Mouse (Mus musculus) heart, embryonic 13.5 days (tissue): ENCODE measurements at regions not wholly inside any gene's neighbourhood (a gene's known extent, or its start where the extent isn't known, plus 50 kb on each side); places are given as distances from the start of the nearest gene placed in this dataset.

Experiments used
- ATAC-seq: fragments of 200-750 bp; cut with Nextera tagmentation; 2 replicates; pipeline ENCODE4 v1.8.0; 2017; ENCODE audit warnings: moderate TSS enrichment; ENCODE audit not compliant: insufficient number of reproducible peaks, low FRiP score, low TSS enrichment; ENCODE audit errors: extremely low read depth
- H3K27ac ChIP-seq: fragments of 300-500 bp; sonication (generic); replicated peaks from 2 replicates; pipeline ENCODE4 v1.5.1; 2015; ENCODE audit warnings: moderate library complexity, mild to moderate bottlenecking, inconsistent platforms
- H3K27me3 ChIP-seq: fragments of 300-500 bp; sonication (generic); replicated peaks from 2 replicates; pipeline ENCODE4 v1.6.1; 2015; ENCODE audit warnings: mild to moderate bottlenecking, inconsistent platforms
- H3K36me3 ChIP-seq: fragments of 300-500 bp; sonication (generic); 2 replicates; pipeline ENCODE4 v1.6.1; 2015; ENCODE audit warnings: mild to moderate bottlenecking, inconsistent platforms
- H3K4me1 ChIP-seq: fragments of 300-500 bp; sonication (generic); 2 replicates; pipeline ENCODE4 v1.6.1; 2015; ENCODE audit warnings: inconsistent platforms
- H3K4me2 ChIP-seq: fragments of 300-500 bp; sonication (generic); 2 replicates; pipeline ENCODE4 v1.6.1; 2015; ENCODE audit warnings: inconsistent platforms, mild to moderate bottlenecking, moderate library complexity
- H3K4me3 ChIP-seq: fragments of 300-500 bp; sonication (generic); 2 replicates; pipeline ENCODE4 v1.5.1; 2015; ENCODE audit warnings: moderate library complexity, mild to moderate bottlenecking, inconsistent platforms
- H3K9ac ChIP-seq: fragments of 300-500 bp; sonication (generic); 2 replicates; pipeline ENCODE4 v1.6.1; 2015; ENCODE audit warnings: inconsistent platforms, mild to moderate bottlenecking, moderate library complexity
- H3K9me3 ChIP-seq: fragments of 300-500 bp; sonication (generic); 2 replicates; pipeline ENCODE4 v1.6.1; 2016; ENCODE audit warnings: inconsistent platforms
- WGBS: fragments of 180-500 bp; shearing (Covaris S2); methylation state at CpG from one replicate; pipeline ENCODE4 v1.1.7; 2015; ENCODE audit warnings: mixed read lengths; 5-methylcytosine and 5-hydroxymethylcytosine counted together

DNA sequence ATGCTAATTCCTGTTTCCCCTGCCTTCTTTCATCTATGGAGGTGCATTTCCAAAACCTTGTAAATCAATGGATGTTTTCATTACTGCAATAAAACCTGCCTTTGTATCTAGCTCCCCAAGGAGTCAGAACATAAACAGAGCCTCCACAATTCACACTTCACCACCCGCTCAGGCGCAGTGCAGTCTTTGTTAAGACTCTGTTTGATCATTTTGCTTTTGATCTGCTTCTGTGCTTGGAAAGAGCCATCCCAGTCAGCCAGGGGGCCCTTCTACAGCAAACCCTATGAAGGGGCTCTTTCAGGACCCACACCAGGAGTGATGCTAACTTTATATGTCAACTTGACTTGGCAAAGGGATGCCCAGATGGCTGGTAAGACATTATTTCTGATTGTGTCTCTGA lies 86.7 kb upstream of the Ptprm start:
- WGBS, result 81% methylated on average over 2 of the region's 2 CpGs
- H3K9ac ChIP-seq, result no peak overlapping the region

DNA sequence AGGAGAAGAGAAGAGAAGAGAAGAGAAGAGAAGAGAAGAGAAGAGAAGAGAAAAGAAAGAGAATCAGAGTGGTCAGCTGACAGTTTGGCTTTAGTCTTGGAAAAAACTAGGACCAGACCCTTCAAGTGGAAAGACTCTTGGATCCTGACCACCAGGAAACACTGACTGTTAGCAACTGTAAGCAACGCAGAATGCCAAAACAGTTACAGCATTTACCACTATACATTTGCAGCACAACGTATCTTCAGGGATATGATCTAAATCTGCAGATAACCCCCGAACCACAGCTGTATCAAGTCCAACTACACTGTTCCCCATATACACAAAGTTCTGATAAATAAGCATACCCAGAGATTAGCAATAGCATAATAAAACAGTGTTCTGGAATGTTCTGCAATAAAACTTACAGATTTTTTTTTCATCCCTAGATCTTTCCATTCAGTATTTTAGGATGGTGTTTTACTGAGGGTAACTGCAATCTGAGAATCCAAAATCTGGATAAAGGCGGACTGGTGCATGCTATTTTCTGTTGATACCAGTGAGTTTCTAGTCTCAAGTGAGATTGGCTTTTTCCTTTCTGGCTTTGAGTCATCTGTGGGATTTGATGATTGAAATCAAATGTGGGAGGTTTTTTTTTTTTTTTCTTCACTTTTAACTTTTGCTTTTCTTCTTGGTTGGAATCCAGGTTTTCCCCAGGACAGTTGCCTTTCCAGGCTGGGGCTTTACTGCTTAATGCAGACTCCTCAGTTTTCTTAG lies 65.9 kb upstream of the Ptprm start:
- Histone ChIP-seq H3K27ac (no peak overlapping the region), H3K9me3 (no peaks in the 10 kb centered on the region), H3K4me2 (no peak overlapping the region), H3K36me3 (no peaks in the 10 kb centered on the region), H3K9ac (no peak overlapping the region), H3K27me3 (no peaks in the 10 kb centered on the region), H3K4me1 (no peaks in the 10 kb centered on the region), H3K4me3 (no peak overlapping the region)
- WGBS, result 61% methylated on average over 4 of the region's 4 CpGs
- no peak for ATAC-seq

More for the DNA sequence above, 86.7 kb upstream of the Ptprm start:
- Histone ChIP-seq H3K9me3 (peaks cover 19% of the 10 kb centered on the region), H3K36me3 (no peaks in the 10 kb centered on the region), H3K4me1 (no peaks in the 10 kb centered on the region), H3K4me2 (no peak overlapping the region), H3K27ac (no peak overlapping the region), H3K4me3 (no peak overlapping the region), H3K27me3 (no peaks in the 10 kb centered on the region)
- ATAC-seq, result no peak

- H3K4me2 ChIP-seq, result no peak overlapping the region
- no peak overlapping the region for H3K27ac ChIP-seq
- ATAC-seq, result no peak
- H3K27me3 ChIP-seq, result no peaks in the 10 kb centered on the region
- WGBS, result 75% methylated on average over 8 of the region's 8 CpGs
- H3K4me1 ChIP-seq, result no peaks in the 10 kb centered on the region
- H3K4me3 ChIP-seq, result no peak overlapping the region
- H3K9me3 ChIP-seq, result no peaks in the 10 kb centered on the region
- H3K36me3 ChIP-seq, result no peaks in the 10 kb centered on the region
- H3K9ac ChIP-seq, result no peak overlapping the region
Measured at GRCm38 (mm10) chr17:67412546-67413250, 58.4 kb upstream of the Ptprm start.

DNA sequence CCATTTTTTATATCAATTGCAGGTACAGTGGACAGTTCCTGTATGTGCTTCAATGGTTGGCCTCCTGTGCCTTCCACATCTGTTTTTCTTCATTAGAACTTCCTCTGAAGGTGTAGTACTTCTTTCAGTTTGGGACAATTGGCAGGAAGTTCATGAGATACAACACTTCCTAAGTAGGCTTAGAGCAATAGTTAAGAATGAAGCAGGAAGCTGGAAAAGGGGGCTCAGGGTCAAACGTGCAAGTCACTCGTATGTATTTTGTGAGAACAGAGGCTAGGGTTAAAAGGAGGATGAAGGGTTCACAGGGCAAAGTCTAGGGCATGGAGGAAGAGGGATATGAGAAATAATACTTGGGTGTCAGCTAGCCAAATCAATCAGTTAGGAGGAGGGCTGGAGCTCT lies 55.7 kb upstream of the Ptprm start:
- Histone ChIP-seq H3K9me3 (no peaks in the 10 kb centered on the region), H3K27me3 (no peaks in the 10 kb centered on the region), H3K36me3 (no peaks in the 10 kb centered on the region), H3K9ac (no peak overlapping the region), H3K27ac (0 out of 2 replicates have a peak overlapping the region, but pooled peaks have one; percentile 15), H3K4me1 (no peaks in the 10 kb centered on the region), H3K4me3 (no peak overlapping the region), H3K4me2 (no peak overlapping the region)
- WGBS, result 57% methylated on average over 2 of the region's 2 CpGs
- no peak for ATAC-seq

DNA sequence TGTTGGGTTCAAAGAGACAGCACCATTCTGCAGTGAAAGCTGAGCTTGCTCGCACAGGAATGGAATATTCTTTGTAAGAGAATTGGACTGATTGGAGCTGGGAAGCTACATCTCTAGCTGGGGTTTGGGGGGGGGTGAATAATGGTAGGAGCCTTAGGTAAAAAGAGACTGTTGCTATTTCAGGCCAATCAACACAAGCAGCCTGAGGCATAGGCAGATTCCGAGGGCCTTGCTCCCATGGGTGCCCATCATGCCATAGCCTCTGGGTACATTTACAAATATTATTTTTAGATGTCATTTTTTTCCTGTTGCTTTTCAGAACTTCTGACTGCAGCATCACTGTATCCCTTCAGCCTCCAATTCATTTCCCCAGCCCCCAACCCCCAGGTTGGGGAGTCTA lies 51.7 kb upstream of the Ptprm start:
- WGBS, result 75% methylated on average over 2 of the region's 2 CpGs

More for the DNA sequence above, 51.7 kb upstream of the Ptprm start:
- H3K9me3 ChIP-seq, result no peaks in the 10 kb centered on the region
- ATAC-seq, result no peak
- no peaks in the 10 kb centered on the region for H3K36me3 ChIP-seq
- H3K27me3 ChIP-seq, result no peaks in the 10 kb centered on the region
- H3K9ac ChIP-seq, result no peak overlapping the region
- no peak overlapping the region for H3K4me3 ChIP-seq
- no peak overlapping the region for H3K27ac ChIP-seq
- no peak overlapping the region for H3K4me2 ChIP-seq
- H3K4me1 ChIP-seq, result no peaks in the 10 kb centered on the region
